Mouse (Mus musculus) adrenal gland, adult 2 months (tissue): ENCODE results near the gene Olfr311. TPM values are rescaled to one million over a fixed set of nuclear protein-coding genes. Genes with fewer than 3 reads are reported as not detected.

Source experiments
- DNase-seq: peaks from one replicate; pipeline ENCODE4 v3.0.0; 2021
- polyA plus RNA-seq: library from polyadenylated mRNA; depleted of rRNA; stranded (reverse); fragments of >200 nt; gene quantifications from 2 replicates; pipeline ENCODE4 v1.2.3, GENCODE M21; 2012; rRNA removed
- total RNA-seq, 2 experiments: library from RNA; stranded (reverse); gene quantifications; 2 replicates each; pipeline ENCODE4 v1.2.3; 2021

The Olfr311 gene
- total and polyA plus RNA-seq, 3 experiments = not detected

GRCm38 (mm10) chr11:58883756-58884155 lies 44.7 kb downstream of the Olfr311 start:
- DNase-seq = no peak

- DNase-seq = no peak
These were observed 51.5 kb downstream of the Olfr311 start for GRCm38 (mm10) chr11:58890511-58890910.

Other genes starting within 250 kb of the Olfr311 start
- gene Olfr324, start 244.1 kb upstream of the Olfr311 start, total RNA-seq = not detected
- gene Olfr324, start 244.1 kb upstream of the Olfr311 start, polyA plus RNA-seq = not detected in 2 replicates
- gene 2210407C18Rik, start 223.2 kb upstream of the Olfr311 start, total RNA-seq = not detected
- gene 2210407C18Rik, start 223.2 kb upstream of the Olfr311 start, polyA plus RNA-seq = 0.17 TPM in 1 of 2 replicates, not detected in the other
- gene Olfr323, start 208.8 kb upstream of the Olfr311 start, total RNA-seq = not detected
- not detected in 2 replicates for gene Olfr323, start 208.8 kb upstream of the Olfr311 start, polyA plus RNA-seq
- not detected for gene Trim58, start 198.8 kb upstream of the Olfr311 start, total RNA-seq
- gene Trim58, start 198.8 kb upstream of the Olfr311 start, polyA plus RNA-seq = not detected in 2 replicates
- not detected for gene Olfr322, start 180.5 kb upstream of the Olfr311 start, total RNA-seq
- not detected in 2 replicates for gene Olfr322, start 180.5 kb upstream of the Olfr311 start, polyA plus RNA-seq
- gene Olfr320, start 158.2 kb upstream of the Olfr311 start, total RNA-seq = not detected
- gene Olfr320, start 158.2 kb upstream of the Olfr311 start, polyA plus RNA-seq = not detected in 2 replicates
- gene Olfr319, start 140.1 kb upstream of the Olfr311 start, total RNA-seq = not detected
- gene Olfr319, start 140.1 kb upstream of the Olfr311 start, polyA plus RNA-seq = not detected in 2 replicates
- not detected for gene Olfr318, start 115.2 kb upstream of the Olfr311 start, total RNA-seq
- gene Olfr318, start 115.2 kb upstream of the Olfr311 start, polyA plus RNA-seq = not detected in 2 replicates
- gene Olfr317, start 100.0 kb upstream of the Olfr311 start, total RNA-seq = not detected
- not detected in 2 replicates for gene Olfr317, start 100.0 kb upstream of the Olfr311 start, polyA plus RNA-seq
- gene Olfr316, start 86.5 kb upstream of the Olfr311 start, total RNA-seq = not detected
- gene Olfr316, start 86.5 kb upstream of the Olfr311 start, polyA plus RNA-seq = not detected in 2 replicates
- not detected for gene Olfr315, start 66.1 kb upstream of the Olfr311 start, total RNA-seq
- gene Olfr315, start 66.1 kb upstream of the Olfr311 start, polyA plus RNA-seq = not detected in 2 replicates
- gene Olfr314, start 56.3 kb upstream of the Olfr311 start, total RNA-seq = not detected
- not detected in 2 replicates for gene Olfr314, start 56.3 kb upstream of the Olfr311 start, polyA plus RNA-seq
- gene Fam183b, start 37.3 kb upstream of the Olfr311 start, total RNA-seq = 1 to 10 TPM; 2.2 to 2.7 TPM
- gene Fam183b, start 37.3 kb upstream of the Olfr311 start, polyA plus RNA-seq = 0.39 TPM in 1 of 2 replicates, not detected in the other
- not detected for gene Olfr313, start 24.3 kb upstream of the Olfr311 start, total RNA-seq
- gene Olfr313, start 24.3 kb upstream of the Olfr311 start, polyA plus RNA-seq = not detected in 2 replicates
- gene Olfr312, start 10.0 kb upstream of the Olfr311 start, total RNA-seq = not detected
- not detected in 2 replicates for gene Olfr312, start 10.0 kb upstream of the Olfr311 start, polyA plus RNA-seq
- gene Gm12258, start 7.9 kb downstream of the Olfr311 start, total RNA-seq = 1 to 10 TPM; 4.6 to 5.0 TPM
- gene Gm12258, start 7.9 kb downstream of the Olfr311 start, polyA plus RNA-seq = 0.73 and 1.3 TPM in 2 replicates
- gene 2810021J22Rik, start 28.0 kb downstream of the Olfr311 start, total RNA-seq = 1 to 10 TPM; 3.9 to 7.2 TPM
- gene 2810021J22Rik, start 28.0 kb downstream of the Olfr311 start, polyA plus RNA-seq = 1.7 and 1.8 TPM in 2 replicates
- 1 to 10 TPM; 3.5 to 5.0 TPM for gene Zfp39, start 65.0 kb downstream of the Olfr311 start, total RNA-seq
- 0.15 and 0.33 TPM in 2 replicates for gene Zfp39, start 65.0 kb downstream of the Olfr311 start, polyA plus RNA-seq
- gene Btnl10, start 78.7 kb downstream of the Olfr311 start, total RNA-seq = under 1 TPM in 1 of 2 experiments, not detected in 1; 0.09 TPM
- gene Btnl10, start 78.7 kb downstream of the Olfr311 start, polyA plus RNA-seq = not detected in 2 replicates
- gene Rnf187, start 99.7 kb downstream of the Olfr311 start, total RNA-seq = 100 to 1,000 TPM; 143 to 198 TPM
- 545 and 648 TPM in 2 replicates for gene Rnf187, start 99.7 kb downstream of the Olfr311 start, polyA plus RNA-seq
- 1 to 10 TPM; 2.5 to 8.2 TPM for gene Hist3h2ba, start 109.7 kb downstream of the Olfr311 start, total RNA-seq
- gene Hist3h2ba, start 109.7 kb downstream of the Olfr311 start, polyA plus RNA-seq = 5.1 and 9.1 TPM in 2 replicates
- gene Hist3h2a, start 115.4 kb downstream of the Olfr311 start, total RNA-seq = 10 to 100 TPM; 13.5 to 26.3 TPM
- gene Hist3h2a, start 115.4 kb downstream of the Olfr311 start, polyA plus RNA-seq = 15.4 and 19.1 TPM in 2 replicates
- gene Trim17, start 115.4 kb downstream of the Olfr311 start, total RNA-seq = under 1 TPM; 0.17 TPM
- gene Trim17, start 115.4 kb downstream of the Olfr311 start, polyA plus RNA-seq = 0.18 and 0.36 TPM in 2 replicates
- 10 to 100 TPM; 21.3 to 23.4 TPM for gene Trim11, start 138.8 kb downstream of the Olfr311 start, total RNA-seq
- 45.2 and 45.7 TPM in 2 replicates for gene Trim11, start 138.8 kb downstream of the Olfr311 start, polyA plus RNA-seq